Mouse (Mus musculus): ENCODE results near the gene Guca1b. TPM values are rescaled to one million over a fixed set of nuclear protein-coding genes. Genes with fewer than 3 reads are reported as not detected.

The Guca1b gene
- total RNA-seq, 1 experiment from 2014 or later, result not detected

Other genes starting within 250 kb of the Guca1b start
- 56.6 and 62.0 TPM in 2 replicates for gene Mrps10, start 16.5 kb upstream of the Guca1b start, total RNA-seq (2017)
- gene Guca1a, start 15.2 kb downstream of the Guca1b start, total RNA-seq (2017), result 1.4 TPM in 1 of 2 replicates, not detected in the other
- gene AI661453, start 51.2 kb downstream of the Guca1b start, total RNA-seq (2017), result 0.39 and 0.87 TPM in 2 replicates
- 1.2 TPM in 1 of 2 replicates, not detected in the other for gene 1700001C19Rik, start 52.0 kb downstream of the Guca1b start, total RNA-seq (2017)
- 45.2 and 64.5 TPM in 2 replicates for gene Taf8, start 116.9 kb downstream of the Guca1b start, total RNA-seq (2017)
- gene Ccnd3, start 119.7 kb downstream of the Guca1b start, total RNA-seq (2017), result 45.1 and 61.9 TPM in 2 replicates
- gene Bysl, start 226.1 kb downstream of the Guca1b start, total RNA-seq (2017), result 14.7 and 18.3 TPM in 2 replicates
- 32.2 and 42.8 TPM in 2 replicates for gene Med20, start 226.2 kb downstream of the Guca1b start, total RNA-seq (2017)
- 0.69 and 0.97 TPM in 2 replicates for gene Gm20517, start 226.2 kb downstream of the Guca1b start, total RNA-seq (2017)
- 4.9 and 11.4 TPM in 2 replicates for gene Usp49, start 245.3 kb downstream of the Guca1b start, total RNA-seq (2017)